Mouse (Mus musculus): Measurements from ENCODE around the gene Sh2d1b2. TPM values are rescaled to one million over a fixed set of nuclear protein-coding genes. Genes with fewer than 3 reads are reported as not detected.
A peak's percentile ranks its signal among the peaks of the same experiment; 100 is the strongest.
"Not testable (repeated sequence)": the region's sequence is repeated elsewhere in the genome, so short reads cannot be mapped to it uniquely, and the experiment has no call there.

Gene Sh2d1b2
- polyA plus RNA-seq (2014; fragmentation: Nextera tagmentation; extraction: Ambion mirVana): not detected in 2 replicates

DNA sequence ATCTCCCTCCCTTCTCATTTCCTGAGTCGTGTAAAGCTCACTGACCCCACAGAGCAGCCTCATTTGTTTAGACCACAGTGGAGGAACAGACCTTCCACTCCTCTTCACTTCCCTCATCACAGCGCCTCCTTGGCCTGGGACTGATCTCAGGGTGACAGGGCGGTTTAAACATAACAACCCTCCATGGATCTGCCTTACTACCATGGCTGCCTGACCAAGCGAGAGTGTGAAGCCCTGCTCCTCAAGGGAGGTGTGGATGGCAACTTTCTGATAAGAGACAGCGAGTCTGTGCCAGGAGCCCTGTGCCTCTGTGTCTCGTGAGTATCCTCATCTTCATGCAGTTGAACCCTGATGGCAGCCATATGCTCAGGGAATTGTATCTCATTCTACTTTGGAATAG, at the start of gene Sh2d1b2:
Sh2d1b2 (plus strand) TSS at position 62 of the 400 bp plus-strand sequence.
- not testable (repeated sequence) for H3K4me2 ChIP-seq (replicated peaks; ENCODE audit: low read depth, low read length); H3K4me3 ChIP-seq (ENCODE audit: low read depth, low read length); H3K27ac ChIP-seq (ENCODE audit: low read depth, low read length); H3K27me3 ChIP-seq (ENCODE audit: control insufficient read depth, insufficient read depth, low read length); DNase-seq (ENCODE audit: low spot score); H3K9me3 ChIP-seq (ENCODE audit: control insufficient read depth, low read length); H3K4me1 ChIP-seq (replicated peaks; ENCODE audit: control insufficient read depth, insufficient read depth, low read length); H3K9ac ChIP-seq (ENCODE audit: low read depth, low read length); ATAC-seq (ENCODE audit: low FRiP score); H3K36me3 ChIP-seq (ENCODE audit: control insufficient read depth, insufficient read depth, low read length)
- WGBS: 84% methylated on average over 5 of the region's 6 CpGs

DNA sequence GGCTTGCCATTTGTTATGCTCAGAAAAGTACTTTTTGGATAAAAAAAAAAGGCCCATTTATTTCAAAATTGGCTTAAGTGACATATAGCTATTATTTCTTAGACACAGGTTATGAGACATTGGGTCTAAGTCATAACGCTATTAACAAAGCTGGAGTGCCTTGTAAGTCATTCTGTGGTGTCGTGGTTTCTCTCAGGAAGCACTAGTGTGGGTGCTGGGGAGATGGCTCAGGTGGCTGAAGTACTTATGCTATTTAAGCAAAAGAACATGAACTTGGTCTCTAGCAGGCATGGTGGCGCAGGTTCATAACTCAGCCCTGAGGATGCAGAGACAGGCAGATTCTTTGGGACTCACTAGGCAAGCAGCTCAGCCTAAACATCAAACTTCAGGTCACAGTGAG, 47.4 kb upstream of the Sh2d1b2 start:
- ATAC-seq (ENCODE audit: low FRiP score): no peak
- no peaks in the 10 kb centered on the region for H3K36me3 ChIP-seq (ENCODE audit: control insufficient read depth, insufficient read depth, low read length)
- no peaks in the 10 kb centered on the region for H3K27me3 ChIP-seq (ENCODE audit: control insufficient read depth, insufficient read depth, low read length)
- 93% methylated on average over 3 of the region's 3 CpGs for WGBS
- no peaks in the 10 kb centered on the region for H3K4me1 ChIP-seq (replicated peaks; ENCODE audit: control insufficient read depth, insufficient read depth, low read length)
- DNase-seq (ENCODE audit: low spot score): no peak
- H3K27ac ChIP-seq (ENCODE audit: low read depth, low read length): no peak overlapping the region
- H3K9me3 ChIP-seq (ENCODE audit: control insufficient read depth, low read length): no peaks in the 10 kb centered on the region
- no peak overlapping the region for H3K4me2 ChIP-seq (replicated peaks; ENCODE audit: low read depth, low read length)
- no peak overlapping the region for H3K4me3 ChIP-seq (ENCODE audit: low read depth, low read length)
- no peak overlapping the region for H3K9ac ChIP-seq (ENCODE audit: low read depth, low read length)

DNA sequence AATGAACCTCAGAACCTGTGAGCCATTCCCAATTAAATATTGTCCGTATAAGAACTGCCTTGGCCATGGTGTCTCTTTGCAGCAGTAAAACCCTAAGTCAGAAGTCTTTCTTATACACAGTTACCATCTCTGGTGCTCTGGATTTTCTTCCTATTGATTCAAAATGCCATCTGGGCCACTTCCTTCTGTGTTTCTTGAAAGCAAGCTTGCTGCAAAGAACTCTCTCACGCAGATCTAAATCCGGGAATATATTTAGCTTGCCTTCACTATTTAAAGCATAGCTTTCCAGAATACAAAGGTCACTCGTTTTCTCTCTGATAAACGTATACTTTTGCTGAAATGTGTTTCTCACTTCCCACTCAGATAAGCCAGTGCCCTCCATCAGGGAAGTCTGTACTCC, 46.0 kb upstream of the Sh2d1b2 start:
- H3K27ac ChIP-seq (ENCODE audit: low read depth, low read length): no peak overlapping the region
- no peaks in the 10 kb centered on the region for H3K9me3 ChIP-seq (ENCODE audit: control insufficient read depth, low read length)
- no peaks in the 10 kb centered on the region for H3K27me3 ChIP-seq (ENCODE audit: control insufficient read depth, insufficient read depth, low read length)
- DNase-seq (ENCODE audit: low spot score): no peak
- H3K4me3 ChIP-seq (ENCODE audit: low read depth, low read length): no peak overlapping the region
- H3K4me2 ChIP-seq (replicated peaks; ENCODE audit: low read depth, low read length): no peak overlapping the region
- no peaks in the 10 kb centered on the region for H3K36me3 ChIP-seq (ENCODE audit: control insufficient read depth, insufficient read depth, low read length)
- ATAC-seq (ENCODE audit: low FRiP score): no peak
- H3K9ac ChIP-seq (ENCODE audit: low read depth, low read length): no peak overlapping the region
- WGBS: 91% methylated on average over 5 of the region's 5 CpGs
- no peaks in the 10 kb centered on the region for H3K4me1 ChIP-seq (replicated peaks; ENCODE audit: control insufficient read depth, insufficient read depth, low read length)

DNA sequence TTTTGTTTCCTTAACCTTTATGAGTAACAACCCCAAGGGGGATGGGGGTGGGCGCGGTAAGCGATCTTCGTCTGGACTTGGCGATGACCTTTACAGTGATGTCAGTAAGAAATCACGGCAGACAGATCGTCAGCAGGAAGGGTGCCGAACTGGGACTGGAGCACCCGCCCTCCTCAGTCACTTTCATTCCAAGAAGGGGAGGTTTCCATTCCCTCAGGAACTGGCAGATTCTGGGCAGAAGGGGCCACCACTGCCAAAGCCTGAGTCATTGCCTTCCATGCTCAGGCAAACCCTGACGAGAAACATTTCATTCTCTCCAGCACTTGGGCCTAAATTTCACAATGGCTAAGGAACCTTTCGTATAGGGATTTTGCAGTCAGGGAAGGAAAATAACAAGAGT, 43.9 kb upstream of the Sh2d1b2 start:
- Histone ChIP-seq H3K4me3 (ENCODE audit: low read depth, low read length) (no peak overlapping the region), H3K9me3 (ENCODE audit: control insufficient read depth, low read length) (no peaks in the 10 kb centered on the region), H3K36me3 (ENCODE audit: control insufficient read depth, insufficient read depth, low read length) (no peaks in the 10 kb centered on the region), H3K4me1 (replicated peaks; ENCODE audit: control insufficient read depth, insufficient read depth, low read length) (no peaks in the 10 kb centered on the region), H3K27ac (ENCODE audit: low read depth, low read length) (no peak overlapping the region), H3K9ac (ENCODE audit: low read depth, low read length) (no peak overlapping the region), H3K27me3 (ENCODE audit: control insufficient read depth, insufficient read depth, low read length) (no peaks in the 10 kb centered on the region), H3K4me2 (replicated peaks; ENCODE audit: low read depth, low read length) (no peak overlapping the region)
- no peak for ATAC-seq (ENCODE audit: low FRiP score)
- WGBS: 84% methylated on average over 11 of the region's 11 CpGs
- DNase-seq (ENCODE audit: low spot score): no peak

DNA sequence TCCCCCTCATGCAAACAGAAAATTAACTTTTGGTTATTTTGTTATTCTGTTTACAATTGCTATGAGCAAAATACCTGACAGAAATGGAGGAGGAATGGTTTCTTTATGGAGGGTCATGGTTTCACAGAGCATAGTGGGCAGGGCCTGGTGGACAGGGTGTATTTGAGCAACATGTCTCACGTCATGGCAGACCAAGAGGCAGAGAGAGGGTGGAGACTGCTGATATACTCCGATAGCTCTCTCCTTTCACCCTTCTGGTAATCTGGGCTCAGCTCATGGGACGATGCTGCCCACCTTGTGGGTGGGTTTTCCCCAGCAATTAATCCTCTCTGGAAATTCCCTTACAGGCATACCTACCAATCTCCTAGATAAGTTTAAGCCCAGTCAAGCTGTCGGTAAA, 42.3 kb upstream of the Sh2d1b2 start:
- Histone ChIP-seq H3K27me3 (ENCODE audit: control insufficient read depth, insufficient read depth, low read length) (no peaks in the 10 kb centered on the region), H3K36me3 (ENCODE audit: control insufficient read depth, insufficient read depth, low read length) (no peaks in the 10 kb centered on the region), H3K4me1 (replicated peaks; ENCODE audit: control insufficient read depth, insufficient read depth, low read length) (no peaks in the 10 kb centered on the region), H3K9me3 (ENCODE audit: control insufficient read depth, low read length) (no peaks in the 10 kb centered on the region), H3K9ac (ENCODE audit: low read depth, low read length) (no peak overlapping the region), H3K27ac (ENCODE audit: low read depth, low read length) (no peak overlapping the region), H3K4me2 (replicated peaks; ENCODE audit: low read depth, low read length) (no peak overlapping the region), H3K4me3 (ENCODE audit: low read depth, low read length) (no peak overlapping the region)
- DNase-seq (ENCODE audit: low spot score) (no peak), ATAC-seq (ENCODE audit: low FRiP score) (no peak)
- 88% methylated on average over 4 of the region's 4 CpGs for WGBS

DNA sequence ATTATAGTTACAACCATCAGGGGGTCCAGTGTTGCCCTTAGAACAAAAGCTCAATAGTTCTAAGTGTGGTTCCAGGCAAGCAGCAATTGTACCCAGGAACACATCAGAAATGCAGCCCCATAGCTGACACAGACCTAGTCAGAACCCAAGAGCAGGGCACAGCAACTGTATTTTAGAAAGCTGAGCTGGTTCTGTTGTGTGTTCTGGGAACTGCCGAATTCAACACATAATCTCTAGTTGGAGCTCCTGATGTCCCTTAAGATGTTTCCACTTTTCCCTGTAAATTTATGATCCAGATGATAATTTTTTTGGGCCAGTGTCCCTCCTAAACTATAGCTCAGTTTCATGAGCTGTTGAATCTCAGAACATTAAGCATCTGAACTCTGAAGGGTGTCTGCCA, 40.6 kb upstream of the Sh2d1b2 start:
- Histone ChIP-seq H3K9ac (ENCODE audit: low read depth, low read length) (no peak overlapping the region), H3K27ac (ENCODE audit: low read depth, low read length) (no peak overlapping the region), H3K36me3 (ENCODE audit: control insufficient read depth, insufficient read depth, low read length) (no peaks in the 10 kb centered on the region), H3K4me2 (replicated peaks; ENCODE audit: low read depth, low read length) (no peak overlapping the region), H3K4me3 (ENCODE audit: low read depth, low read length) (no peak overlapping the region), H3K4me1 (replicated peaks; ENCODE audit: control insufficient read depth, insufficient read depth, low read length) (no peaks in the 10 kb centered on the region), H3K27me3 (ENCODE audit: control insufficient read depth, insufficient read depth, low read length) (no peaks in the 10 kb centered on the region), H3K9me3 (ENCODE audit: control insufficient read depth, low read length) (no peaks in the 10 kb centered on the region)
- no peak for DNase-seq (ENCODE audit: low spot score)
- WGBS: 89% methylated on average over 1 of the region's 1 CpGs
- no peak for ATAC-seq (ENCODE audit: low FRiP score)

DNA sequence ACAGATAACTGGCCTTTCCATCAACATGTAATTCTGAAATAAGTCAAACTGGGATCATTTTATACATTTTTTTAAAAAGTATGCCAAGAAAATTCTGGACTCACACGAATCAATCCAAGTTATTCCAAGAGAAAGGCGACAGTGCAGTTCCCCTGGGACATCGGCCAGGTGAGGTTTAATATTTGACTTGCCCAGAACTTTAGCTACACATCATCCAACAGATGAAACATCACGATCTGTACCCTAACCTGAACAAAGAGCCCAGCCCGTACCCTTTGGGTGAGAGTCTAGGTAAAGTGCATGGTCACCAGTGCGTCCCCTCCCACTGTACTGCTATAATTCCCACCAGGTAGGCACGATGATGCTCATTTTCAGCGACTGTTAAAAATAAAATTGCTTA, 36.3 kb upstream of the Sh2d1b2 start:
- Histone ChIP-seq H3K4me2 (replicated peaks; ENCODE audit: low read depth, low read length) (no peak overlapping the region), H3K9ac (ENCODE audit: low read depth, low read length) (no peak overlapping the region), H3K27ac (ENCODE audit: low read depth, low read length) (no peak overlapping the region), H3K27me3 (ENCODE audit: control insufficient read depth, insufficient read depth, low read length) (no peaks in the 10 kb centered on the region), H3K9me3 (ENCODE audit: control insufficient read depth, low read length) (no peaks in the 10 kb centered on the region), H3K36me3 (ENCODE audit: control insufficient read depth, insufficient read depth, low read length) (no peaks in the 10 kb centered on the region), H3K4me1 (replicated peaks; ENCODE audit: control insufficient read depth, insufficient read depth, low read length) (no peaks in the 10 kb centered on the region), H3K4me3 (ENCODE audit: low read depth, low read length) (no peak overlapping the region)
- DNase-seq (ENCODE audit: low spot score): no peak
- WGBS: 93% methylated on average over 8 of the region's 8 CpGs
- ATAC-seq (ENCODE audit: low FRiP score): no peak

DNA sequence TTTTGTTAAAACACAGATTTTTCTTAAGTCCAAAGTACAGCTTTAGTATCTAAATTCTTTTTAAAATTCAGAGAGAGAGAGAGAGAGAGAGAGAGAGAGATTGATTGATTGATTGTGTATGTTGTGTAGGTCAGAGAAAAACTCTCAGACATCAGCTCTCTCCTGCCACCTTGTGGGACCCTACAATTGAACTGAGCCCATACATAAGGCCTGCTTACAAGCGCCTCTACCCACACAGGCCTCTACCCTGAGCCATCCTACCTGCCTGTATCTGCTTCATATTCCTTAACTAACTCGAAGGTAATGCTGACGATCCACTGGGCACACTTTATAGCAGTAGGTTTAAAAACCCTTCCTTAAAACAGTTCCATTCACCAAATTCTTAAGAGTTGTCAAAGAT, 32.2 kb upstream of the Sh2d1b2 start:
- H3K9ac ChIP-seq (ENCODE audit: low read depth, low read length): no peak overlapping the region
- 82% methylated on average over 3 of the region's 3 CpGs for WGBS
- DNase-seq (ENCODE audit: low spot score) (peak; percentile 42), ATAC-seq (ENCODE audit: low FRiP score) (no peak)
- no peak overlapping the region for H3K4me2 ChIP-seq (replicated peaks; ENCODE audit: low read depth, low read length)
- H3K36me3 ChIP-seq (ENCODE audit: control insufficient read depth, insufficient read depth, low read length): no peaks in the 10 kb centered on the region
- no peak overlapping the region for H3K4me3 ChIP-seq (ENCODE audit: low read depth, low read length)
- no peaks in the 10 kb centered on the region for H3K9me3 ChIP-seq (ENCODE audit: control insufficient read depth, low read length)
- H3K27ac ChIP-seq (ENCODE audit: low read depth, low read length): no peak overlapping the region
- H3K4me1 ChIP-seq (replicated peaks; ENCODE audit: control insufficient read depth, insufficient read depth, low read length): no peaks in the 10 kb centered on the region
- H3K27me3 ChIP-seq (ENCODE audit: control insufficient read depth, insufficient read depth, low read length): no peaks in the 10 kb centered on the region

DNA sequence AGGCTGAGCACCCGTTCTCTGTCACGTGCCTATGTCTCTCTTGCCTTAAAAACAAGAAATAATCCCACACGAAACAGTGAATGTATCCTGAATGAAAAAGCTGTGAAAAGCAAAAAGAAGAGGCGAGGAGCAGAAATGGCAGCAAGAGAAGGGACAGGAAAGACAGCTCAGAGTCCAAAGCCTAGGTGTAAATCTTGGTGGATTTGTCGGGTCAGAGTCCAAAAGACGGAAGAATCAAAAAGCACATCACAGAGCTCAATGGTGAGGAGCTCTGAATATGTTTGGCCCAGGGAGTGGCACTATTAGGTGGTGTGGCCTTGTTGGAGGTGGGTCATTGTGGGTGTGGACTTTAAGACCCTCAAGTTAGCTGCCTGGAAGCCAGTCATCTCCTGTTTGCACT, 26.2 kb upstream of the Sh2d1b2 start:
- WGBS: 94% methylated on average over 6 of the region's 6 CpGs
- H3K9ac ChIP-seq (ENCODE audit: low read depth, low read length): no peak overlapping the region
- no peaks in the 10 kb centered on the region for H3K27me3 ChIP-seq (ENCODE audit: control insufficient read depth, insufficient read depth, low read length)
- no peaks in the 10 kb centered on the region for H3K4me1 ChIP-seq (replicated peaks; ENCODE audit: control insufficient read depth, insufficient read depth, low read length)
- no peak overlapping the region for H3K4me3 ChIP-seq (ENCODE audit: low read depth, low read length)
- no peak overlapping the region for H3K4me2 ChIP-seq (replicated peaks; ENCODE audit: low read depth, low read length)
- DNase-seq (ENCODE audit: low spot score): no peak
- no peak for ATAC-seq (ENCODE audit: low FRiP score)
- H3K27ac ChIP-seq (ENCODE audit: low read depth, low read length): no peak overlapping the region
- H3K9me3 ChIP-seq (ENCODE audit: control insufficient read depth, low read length): no peaks in the 10 kb centered on the region
- peaks cover 8% of the 10 kb centered on the region for H3K36me3 ChIP-seq (ENCODE audit: control insufficient read depth, insufficient read depth, low read length)
